Comparison of ENCODE assay signal across 22 mouse cellular contexts in genomic region chr8:82678793-82679192, GRCm38 (mm10).
DNase-seq lines count a peak whose midpoint lies in the region; ATAC-seq and TF ChIP-seq lines count a peak whose summit lies in the region.
"Had no signal": no experiment of that assay in that cellular context is flagged by ENCODE, and none has a peak within 500 bp of the region (broad histone marks: within the 10 kb centered on the region; RNA-seq: fewer than 3 reads in every experiment).

No protein-coding gene starts in this region.

- no peak overlapping the region for H3K4me2 ChIP-seq in hindbrain, postnatal 0 days (ENCODE audit: low read depth, low read length)
- no peak overlapping the region for H3K4me2 ChIP-seq in midbrain, embryonic 16.5 days (ENCODE audit: low read length)
- H3K4me2 ChIP-seq: heart, embryonic 15.5 days; limb, embryonic 15.5 days had no signal

- no peaks in the 10 kb centered on the region for H3K9me3 ChIP-seq in hindbrain, postnatal 0 days (ENCODE audit: low read length)
- H3K9me3 ChIP-seq in midbrain, embryonic 16.5 days (replicated peaks; ENCODE audit: control insufficient read depth, low read length, poor library complexity, severe bottlenecking): no peaks in the 10 kb centered on the region
- H3K9me3 ChIP-seq: heart, embryonic 15.5 days; limb, embryonic 15.5 days had no signal

- no peak overlapping the region for H3K4me3 ChIP-seq in hindbrain, postnatal 0 days (ENCODE audit: low read length)
- no peak overlapping the region for H3K4me3 ChIP-seq in midbrain, embryonic 16.5 days (ENCODE audit: low read depth, low read length)
- H3K4me3 ChIP-seq: gastrocnemius, adult 2 months; heart, embryonic 15.5 days; left cerebral cortex, adult 2 months; limb, embryonic 15.5 days had no signal

- TF ChIP-seq CTCF in hindbrain, postnatal 0 days (IDR thresholded peaks at IDR 0.05; ENCODE audit: low read depth): no peak

- no peaks in the 10 kb centered on the region for H3K27me3 ChIP-seq in hindbrain, postnatal 0 days (ENCODE audit: insufficient read depth, low read length)
- H3K27me3 ChIP-seq in midbrain, embryonic 16.5 days (ENCODE audit: control insufficient read depth, insufficient read depth, low read depth, low read length): no peaks in the 10 kb centered on the region
- H3K27me3 ChIP-seq: heart, embryonic 15.5 days; limb, embryonic 15.5 days had no signal

- ATAC-seq in hindbrain, postnatal 0 days: no peak
- peak; percentile 45; the same call in 1 of the 2 replicates for ATAC-seq in midbrain, embryonic 16.5 days
- no peak for ATAC-seq in megakaryocyte, adult 5-6 weeks (ENCODE audit: poor library complexity, severe bottlenecking)
- ATAC-seq: inflammation-experienced regulatory T-cells, adult 6 months had no signal

- peak; percentile 5 for DNase-seq in layer of hippocampus, adult 11-12 months (ENCODE audit: low spot score)
- DNase-seq in layer of hippocampus, postnatal 36 days: no peak
- DNase-seq in right cerebral cortex, postnatal 10 days (ENCODE audit: low spot score in 2 of 2): peak; percentile 22 to 24
- no peak for DNase-seq in right cerebral cortex, postnatal 4 days
- peak; percentile 5 for DNase-seq in hindbrain, postnatal 0 days (ENCODE audit: low spot score)
- no peak for DNase-seq in lung, postnatal 10 days
- DNase-seq: adrenal gland, postnatal 10 days; cerebellum, adult 9-11 months; gastrocnemius, adult 2 months; heart, postnatal 36 days; kidney, adult 18-20 months; kidney, postnatal 4 days; layer of hippocampus, adult 9-11 months; left cerebral cortex, postnatal 4 days; thymus, postnatal 25 days had no signal

- 63% methylated on average over 1 of the region's 1 CpGs for WGBS in hindbrain, postnatal 0 days
- 32% methylated on average over 1 of the region's 1 CpGs for WGBS in midbrain, embryonic 16.5 days

- no peak overlapping the region for H3K9ac ChIP-seq in hindbrain, postnatal 0 days (replicated peaks; ENCODE audit: low read length)
- H3K9ac ChIP-seq in midbrain, embryonic 16.5 days (ENCODE audit: low read depth, low read length): no peak overlapping the region
- H3K9ac ChIP-seq: heart, embryonic 15.5 days; limb, embryonic 15.5 days had no signal

- H3K36me3 ChIP-seq in hindbrain, postnatal 0 days (ENCODE audit: insufficient read depth, low read length): no peaks in the 10 kb centered on the region
- H3K36me3 ChIP-seq in midbrain, embryonic 16.5 days (ENCODE audit: control insufficient read depth, insufficient read depth, low read length): no peaks in the 10 kb centered on the region
- H3K36me3 ChIP-seq: heart, embryonic 15.5 days; limb, embryonic 15.5 days had no signal

- H3K27ac ChIP-seq in hindbrain, postnatal 0 days: no peak overlapping the region
- H3K27ac ChIP-seq in midbrain, embryonic 16.5 days (ENCODE audit: low read length): no peak overlapping the region
- H3K27ac ChIP-seq: gastrocnemius, adult 2 months; heart, embryonic 15.5 days; left cerebral cortex, adult 2 months; limb, embryonic 15.5 days; macrophage had no signal

- no peaks in the 10 kb centered on the region for H3K4me1 ChIP-seq in hindbrain, postnatal 0 days (ENCODE audit: insufficient read depth, low read length)
- H3K4me1 ChIP-seq in midbrain, embryonic 16.5 days (ENCODE audit: control insufficient read depth, insufficient read depth, low read length): no peaks in the 10 kb centered on the region
- H3K4me1 ChIP-seq: heart, embryonic 15.5 days; limb, embryonic 15.5 days had no signal

Comparison
In these comparisons a context has a peak if more than half of its experiments do, and no peak if none do; other contexts are left out.
1. DNase-seq: peak in layer of hippocampus, adult 11-12 months (single experiment), right cerebral cortex, postnatal 10 days (2 of 2) and hindbrain, postnatal 0 days (single experiment); none in layer of hippocampus, postnatal 36 days (0 of 2), right cerebral cortex, postnatal 4 days (single experiment) and lung, postnatal 10 days (single experiment).